Mouse (Mus musculus) neutrophil, adult 65 days (primary cell): ENCODE measurements around the gene Gm8267. TPM values are rescaled to one million over a fixed set of nuclear protein-coding genes. Genes with fewer than 3 reads are reported as not detected.

Experiments used
- total RNA-seq: library from RNA; stranded (reverse); gene quantifications from 2 replicates; pipeline ENCODE4 v1.2.4, GENCODE M21; 2023

Gm8267 gene
- total RNA-seq: not detected in 2 replicates

GRCm38 (mm10) chr14:44750240-44750639 lies at the start of gene Gm8267:
Gm8267 (minus strand) TSS chr14:44750340.

GRCm38 (mm10) chr14:44706356-44706755 lies 43.8 kb downstream of the Gm8267 start, which contains the start of gene Gm8257:
Gm8257 (minus strand) TSS chr14:44706456.

Other genes with a start within 250 kb of the Gm8267 start
- not detected in 2 replicates for gene Gm17093, start 232.1 kb downstream of the Gm8267 start, total RNA-seq
- gene Gm8247, start 167.2 kb downstream of the Gm8267 start, total RNA-seq: not detected in 2 replicates
- gene Gm5624, start 122.4 kb downstream of the Gm8267 start, total RNA-seq: not detected in 2 replicates
- gene Gm8257, start 43.9 kb downstream of the Gm8267 start, total RNA-seq: not detected in 2 replicates
- gene Ptgdr, start 109.0 kb upstream of the Gm8267 start, total RNA-seq: 0.35 and 0.64 TPM in 2 replicates
- 32.0 and 34.8 TPM in 2 replicates for gene Ptger2, start 237.9 kb upstream of the Gm8267 start, total RNA-seq